ENCODE assay signal across 8 mouse cellular contexts in genomic region chr4:149586783-149587595, GRCm38 (mm10). TPM values are rescaled to one million over a fixed set of nuclear protein-coding genes. Genes with fewer than 3 reads are reported as not detected.
DNase-seq lines count a peak whose midpoint lies in the region; ATAC-seq lines count a peak whose summit lies in the region.

No protein-coding gene starts in this region.

- peak overlapping the region; percentile 97 for H3K4me2 ChIP-seq in forebrain, embryonic 13.5 days
- peak overlapping the region; percentile 99 for H3K4me2 ChIP-seq in intestine, embryonic 14.5 days (ENCODE audit: low read length)
- peak overlapping the region; percentile 70 for H3K4me2 ChIP-seq in liver, embryonic 16.5 days (ENCODE audit: low read depth, low read length)

- H3K9ac ChIP-seq in forebrain, embryonic 13.5 days = peak overlapping the region; percentile 84
- H3K9ac ChIP-seq in intestine, embryonic 14.5 days (ENCODE audit: low read length) = peak overlapping the region; percentile 78
- H3K9ac ChIP-seq in liver, embryonic 16.5 days (ENCODE audit: low read depth, low read length) = peak overlapping the region; percentile 24; the same call in 1 of the 2 replicates

- ATAC-seq in forebrain, embryonic 13.5 days = peak; percentile 58
- ATAC-seq in intestine, embryonic 14.5 days (replicated peaks; ENCODE audit: low FRiP score, low TSS enrichment, low read depth) = peak; percentile 55
- ATAC-seq in liver, embryonic 16.5 days (ENCODE audit: low read depth) = no peak

- WGBS in forebrain, embryonic 13.5 days = under 1% methylated on average over 68 of the region's 72 CpGs
- under 1% methylated on average over 72 of the region's 72 CpGs for WGBS in intestine, embryonic 14.5 days
- under 1% methylated on average over 72 of the region's 72 CpGs for WGBS in liver, embryonic 16.5 days (ENCODE audit: insufficient replicate concordance)

- H3K27ac ChIP-seq in forebrain, embryonic 13.5 days = peak overlapping the region; percentile 67
- no peak overlapping the region for H3K27ac ChIP-seq in intestine, embryonic 14.5 days (ENCODE audit: low read depth)
- H3K27ac ChIP-seq in liver, embryonic 16.5 days (ENCODE audit: low read length) = no peak overlapping the region

- H3K4me3 ChIP-seq in forebrain, embryonic 13.5 days = peak overlapping the region; percentile 83
- peak overlapping the region; percentile 85 for H3K4me3 ChIP-seq in intestine, embryonic 14.5 days (ENCODE audit: low read depth, low read length)
- peak overlapping the region; percentile 63 for H3K4me3 ChIP-seq in liver, embryonic 16.5 days (ENCODE audit: low read depth, low read length)

- peak; percentile 19 to 47 for DNase-seq in adrenal gland, adult 18-20 months (ENCODE audit: low spot score in 2 of 2)
- no peak for DNase-seq in adrenal gland, adult 8-10 months
- peak; percentile 49 for DNase-seq in urinary bladder, postnatal 14 days (ENCODE audit: low spot score)
- no peak for DNase-seq in urinary bladder, postnatal 4 days (ENCODE audit: low spot score in 2 of 2)
- peak; percentile 77 for DNase-seq in intestine, embryonic 14.5 days (ENCODE audit: low spot score)
- peak; percentile 33 for DNase-seq in retina, embryonic 14.5 days (ENCODE audit: low spot score)

- H3K4me1 ChIP-seq in forebrain, embryonic 13.5 days = peaks cover 25% of the 10 kb centered on the region
- H3K4me1 ChIP-seq in intestine, embryonic 14.5 days (replicated peaks; ENCODE audit: control insufficient read depth, insufficient read depth, low read length) = peaks cover 9% of the 10 kb centered on the region; the same call in 1 of the 2 replicates
- H3K4me1 ChIP-seq in liver, embryonic 16.5 days (ENCODE audit: control insufficient read depth, low read depth, low read length) = no peaks in the 10 kb centered on the region; the same call in none of the 2 replicates

- peaks cover 26% of the 10 kb centered on the region for H3K27me3 ChIP-seq in forebrain, embryonic 13.5 days
- H3K27me3 ChIP-seq in intestine, embryonic 14.5 days (replicated peaks; ENCODE audit: control insufficient read depth, insufficient read depth, low read length) = peaks cover 37% of the 10 kb centered on the region
- peaks cover 55% of the 10 kb centered on the region for H3K27me3 ChIP-seq in liver, embryonic 16.5 days (ENCODE audit: control insufficient read depth, insufficient read depth, low read depth, low read length)

- H3K9me3 ChIP-seq in forebrain, embryonic 13.5 days (replicated peaks) = no peaks in the 10 kb centered on the region
- H3K9me3 ChIP-seq in intestine, embryonic 14.5 days (ENCODE audit: control insufficient read depth, low read length) = no peaks in the 10 kb centered on the region
- no peaks in the 10 kb centered on the region for H3K9me3 ChIP-seq in liver, embryonic 16.5 days (replicated peaks; ENCODE audit: control insufficient read depth, low read length)

- H3K36me3 ChIP-seq in forebrain, embryonic 13.5 days (ENCODE audit: poor library complexity, severe bottlenecking) = no peaks in the 10 kb centered on the region
- no peaks in the 10 kb centered on the region for H3K36me3 ChIP-seq in intestine, embryonic 14.5 days (ENCODE audit: control insufficient read depth, insufficient read depth, low read length)
- no peaks in the 10 kb centered on the region for H3K36me3 ChIP-seq in liver, embryonic 16.5 days (ENCODE audit: control insufficient read depth, insufficient read depth)

RNA-seq across cellular contexts. Expression of gene Clstn1, which starts 0.7 kb away (rescaled TPM):
- 100 to 1,000 TPM; 104 to 106 TPM for total RNA-seq in adrenal gland, adult 18-20 months (2021)
- 100 to 1,000 TPM; 106 to 164 (median 136) TPM for total RNA-seq in adrenal gland, adult 8-10 months (2022)
- 22.7 and 26.0 TPM in 2 replicates for polyA plus RNA-seq in forebrain, embryonic 13.5 days (2015; fragmentation: Nextera tagmentation; extraction: Ambion mirVana)
- polyA plus RNA-seq in intestine, embryonic 14.5 days (2014; fragmentation: Nextera tagmentation; extraction: Ambion mirVana) = 20.5 and 30.8 TPM in 2 replicates
- polyA plus RNA-seq in liver, embryonic 16.5 days (2015; fragmentation: Nextera tagmentation; extraction: Ambion mirVana) = 1.1 and 1.4 TPM in 2 replicates

Comparison
In these comparisons a context has a peak if more than half of its experiments do, and no peak if none do; other contexts are left out.
1. DNase-seq: peak in adrenal gland, adult 18-20 months (2 of 2), urinary bladder, postnatal 14 days (single experiment), intestine, embryonic 14.5 days (single experiment) and retina, embryonic 14.5 days (single experiment); none in adrenal gland, adult 8-10 months (single experiment) and urinary bladder, postnatal 4 days (0 of 2).
2. H3K9ac ChIP-seq: peak in every context shown above with its lines; median percentile 84 in forebrain, embryonic 13.5 days; 78 in intestine, embryonic 14.5 days; 24 in liver, embryonic 16.5 days.
3. Peak in every context shown above with its lines, with median percentiles within 50 percentile points of each other: H3K4me2 ChIP-seq and H3K4me3 ChIP-seq.